Mouse (Mus musculus): ENCODE measurements around the gene Frrs1l.

DNA sequence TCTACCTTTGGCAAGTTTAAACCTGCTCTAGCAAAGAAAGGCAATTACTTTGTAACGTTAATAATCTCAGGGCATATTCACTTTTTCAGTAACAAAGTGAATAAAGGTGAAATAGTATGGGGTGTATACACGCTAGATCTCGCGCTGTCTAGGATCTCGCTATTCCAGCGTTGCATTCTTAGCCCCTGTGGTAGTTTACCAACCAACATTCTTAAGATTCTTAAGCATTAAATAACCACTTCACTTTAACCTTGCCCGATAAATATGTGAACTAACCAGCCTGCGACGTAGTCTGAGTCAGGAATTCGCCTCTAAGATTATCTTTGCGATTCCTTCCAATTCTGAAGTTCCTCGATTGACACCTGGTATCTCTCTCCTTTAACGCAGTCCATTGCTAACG lies 44.0 kb downstream of the Frrs1l start:
- no peak for TF ChIP-seq CTCF (IDR thresholded peaks at IDR 0.05; ENCODE audit: low read depth)
- TF ChIP-seq EP300 (IDR thresholded peaks at IDR 0.05; ENCODE audit: low read depth) = no peak

Data from liver, postnatal 0 days (tissue).